Mouse (Mus musculus) stomach, embryonic 14.5 days (tissue): ENCODE data around the gene Sox15. TPM values are rescaled to one million over a fixed set of nuclear protein-coding genes. Genes with fewer than 3 reads are reported as not detected.

ENCODE experiments used
- ATAC-seq: fragments of 200-750 bp; cut with Nextera tagmentation; 2 replicates; pipeline ENCODE4 v1.8.0; 2017; ENCODE audit warnings: low read depth, moderate TSS enrichment; ENCODE audit not compliant: insufficient number of reproducible peaks, insufficient read depth, low FRiP score
- H3K27ac ChIP-seq: fragments of 300-500 bp; sonication (generic); 2 replicates; pipeline ENCODE4 v1.5.1; 2014; ENCODE audit warnings: mild to moderate bottlenecking, low read length, moderate library complexity, mixed read lengths
- H3K27me3 ChIP-seq: fragments of 300-500 bp; sonication (generic); 2 replicates; pipeline ENCODE4 v1.6.1; 2014; ENCODE audit warnings: low read length, control low read depth, mixed read lengths; ENCODE audit not compliant: control insufficient read depth, insufficient read depth
- H3K36me3 ChIP-seq: fragments of 300-500 bp; sonication (generic); 2 replicates; pipeline ENCODE4 v1.6.1; 2014; ENCODE audit warnings: mild to moderate bottlenecking, control low read depth, low read length, moderate library complexity, mixed read lengths; ENCODE audit not compliant: control insufficient read depth, insufficient read depth
- H3K4me1 ChIP-seq: fragments of 300-500 bp; sonication (generic); 2 replicates; pipeline ENCODE4 v1.6.1; 2014; ENCODE audit warnings: low read length, control low read depth, mixed read lengths; ENCODE audit not compliant: control insufficient read depth, insufficient read depth
- H3K4me2 ChIP-seq: fragments of 300-500 bp; sonication (generic); replicated peaks from 2 replicates; pipeline ENCODE4 v1.6.1; 2014; ENCODE audit warnings: low read depth, low read length, control low read depth
- H3K4me3 ChIP-seq: fragments of 300-500 bp; sonication (generic); 2 replicates; pipeline ENCODE4 v1.5.1; 2014; ENCODE audit warnings: low read depth, low read length, control low read depth
- H3K9ac ChIP-seq: fragments of 300-500 bp; sonication (generic); replicated peaks from 2 replicates; pipeline ENCODE4 v1.6.1; 2014; ENCODE audit warnings: low read depth, mild to moderate bottlenecking, control low read depth, low read length, moderate library complexity, mixed read lengths
- H3K9me3 ChIP-seq: fragments of 300-500 bp; sonication (generic); 2 replicates; pipeline ENCODE4 v1.6.1; 2016; ENCODE audit warnings: low read depth, low read length, control low read depth; ENCODE audit not compliant: control insufficient read depth
- WGBS: fragments of 180-500 bp; shearing (Covaris S2); extraction: QIAGEN DNeasy Blood & Tissue Kit; methylation state at CpG from one replicate; pipeline ENCODE4 v1.1.7; 2014; 5-methylcytosine and 5-hydroxymethylcytosine counted together
- polyA plus RNA-seq: library from polyadenylated mRNA; unstranded; fragments of >200 nt; fragmentation: Nextera tagmentation; extraction: Ambion mirVana; gene quantifications from 2 replicates; pipeline ENCODE4 v1.2.1, GENCODE M21; 2014

Sox15 gene
- 4.1 and 4.7 TPM in 2 replicates for polyA plus RNA-seq

- Histone ChIP-seq H3K4me3 (no peak within 1 kb of the TSS), H3K4me1 (peaks cover 16% of the 10 kb centered on the region; the same call in 1 of the 2 replicates), H3K27me3 (no peaks in the 10 kb centered on the region), H3K36me3 (peaks cover 51% of the 10 kb centered on the region), H3K27ac (peak within 1 kb of the TSS; percentile 33; the same call in 1 of the 2 replicates), H3K9me3 (no peaks in the 10 kb centered on the region), H3K4me2 (peak within 1 kb of the TSS; percentile 22), H3K9ac (no peak within 1 kb of the TSS)
- ATAC-seq = peak; percentile 47; the same call in 1 of the 2 replicates
- 24% methylated on average over 34 of the region's 34 CpGs for WGBS
Measured at GRCm38 (mm10) chr11:69655264-69656064, at the start of gene Sox15. Gene Sox15 (plus strand): TSS chr11:69655314.

GRCm38 (mm10) chr11:69605726-69606490 is 49.2 kb upstream of the Sox15 start, which contains the start of gene Atp1b2:
Gene Atp1b2 (minus strand): TSS chr11:69605942.
- ATAC-seq = peak; percentile 86
- WGBS = 3% methylated on average over 32 of the region's 32 CpGs
- Histone ChIP-seq H3K9me3 (no peaks in the 10 kb centered on the region), H3K4me3 (peak within 1 kb of the TSS; percentile 62), H3K9ac (peak within 1 kb of the TSS; percentile 48), H3K27ac (peak within 1 kb of the TSS; percentile 27; the same call in 1 of the 2 replicates), H3K4me1 (peaks cover 13% of the 10 kb centered on the region; the same call in 1 of the 2 replicates), H3K4me2 (peak within 1 kb of the TSS; percentile 100), H3K36me3 (no peaks in the 10 kb centered on the region), H3K27me3 (no peaks in the 10 kb centered on the region)

GRCm38 (mm10) chr11:69606491-69606795 is 48.7 kb upstream of the Sox15 start:
- Histone ChIP-seq H3K9me3 (no peaks in the 10 kb centered on the region), H3K4me1 (peaks cover 13% of the 10 kb centered on the region; the same call in 1 of the 2 replicates), H3K36me3 (no peaks in the 10 kb centered on the region), H3K4me3 (peak overlapping the region; percentile 62; the same call in 1 of the 2 replicates), H3K27me3 (no peaks in the 10 kb centered on the region), H3K4me2 (peak overlapping the region; percentile 100), H3K9ac (no peak overlapping the region), H3K27ac (no peak overlapping the region)
- ATAC-seq = no peak
- WGBS = 54% methylated on average over 2 of the region's 2 CpGs

GRCm38 (mm10) chr11:69606832-69607231 is 48.3 kb upstream of the Sox15 start:
- no peak overlapping the region for H3K9ac ChIP-seq
- no peaks in the 10 kb centered on the region for H3K9me3 ChIP-seq
- 83% methylated on average over 2 of the region's 2 CpGs for WGBS
- no peak for ATAC-seq
- H3K4me1 ChIP-seq = peaks cover 9% of the 10 kb centered on the region; the same call in 1 of the 2 replicates
- no peak overlapping the region for H3K4me2 ChIP-seq
- no peaks in the 10 kb centered on the region for H3K27me3 ChIP-seq
- no peaks in the 10 kb centered on the region for H3K36me3 ChIP-seq
- H3K27ac ChIP-seq = no peak overlapping the region
- no peak overlapping the region for H3K4me3 ChIP-seq

- Histone ChIP-seq H3K27ac (no peak overlapping the region), H3K4me3 (no peak overlapping the region), H3K4me1 (0 out of 2 replicates have a peak, but pooled peaks cover 5% of the 10 kb centered on the region), H3K4me2 (no peak overlapping the region), H3K27me3 (no peaks in the 10 kb centered on the region), H3K9me3 (no peaks in the 10 kb centered on the region), H3K36me3 (no peaks in the 10 kb centered on the region), H3K9ac (no peak overlapping the region)
- no peak for ATAC-seq
- WGBS = 93% methylated on average over 3 of the region's 3 CpGs
Measured at GRCm38 (mm10) chr11:69608525-69608924, 46.6 kb upstream of the Sox15 start.

- no peak for ATAC-seq
- no peak overlapping the region for H3K4me2 ChIP-seq
- WGBS = 60% methylated on average over 7 of the region's 7 CpGs
Measured at GRCm38 (mm10) chr11:69609416-69609815, 45.7 kb upstream of the Sox15 start.

GRCm38 (mm10) chr11:69610899-69611298 is 44.2 kb upstream of the Sox15 start:
- no peak for ATAC-seq
- Histone ChIP-seq H3K4me2 (no peak overlapping the region), H3K36me3 (no peaks in the 10 kb centered on the region), H3K4me1 (no peaks in the 10 kb centered on the region), H3K9me3 (no peaks in the 10 kb centered on the region), H3K4me3 (no peak overlapping the region), H3K9ac (no peak overlapping the region), H3K27me3 (no peaks in the 10 kb centered on the region), H3K27ac (no peak overlapping the region)
- 50% methylated on average over 4 of the region's 4 CpGs for WGBS

More at GRCm38 (mm10) chr11:69609416-69609815, 45.7 kb upstream of the Sox15 start:
- H3K27me3 ChIP-seq = no peaks in the 10 kb centered on the region
- H3K36me3 ChIP-seq = no peaks in the 10 kb centered on the region
- H3K4me1 ChIP-seq = 0 out of 2 replicates have a peak, but pooled peaks cover 3% of the 10 kb centered on the region
- H3K9me3 ChIP-seq = no peaks in the 10 kb centered on the region
- no peak overlapping the region for H3K27ac ChIP-seq
- H3K9ac ChIP-seq = no peak overlapping the region
- H3K4me3 ChIP-seq = no peak overlapping the region

GRCm38 (mm10) chr11:69613553-69614256 is 41.4 kb upstream of the Sox15 start:
- no peaks in the 10 kb centered on the region for H3K9me3 ChIP-seq
- no peaks in the 10 kb centered on the region for H3K4me1 ChIP-seq
- no peak overlapping the region for H3K27ac ChIP-seq
- H3K27me3 ChIP-seq = no peaks in the 10 kb centered on the region
- no peak overlapping the region for H3K4me3 ChIP-seq
- ATAC-seq = peak; percentile 67; the same call in 1 of the 2 replicates
- H3K9ac ChIP-seq = no peak overlapping the region
- WGBS = 12% methylated on average over 18 of the region's 19 CpGs
- H3K4me2 ChIP-seq = no peak overlapping the region; the same call in 1 of the 2 replicates
- no peaks in the 10 kb centered on the region for H3K36me3 ChIP-seq
